Mouse (Mus musculus): ENCODE measurements around the gene Uqcrc1.

Uqcrc1 gene

DNA sequence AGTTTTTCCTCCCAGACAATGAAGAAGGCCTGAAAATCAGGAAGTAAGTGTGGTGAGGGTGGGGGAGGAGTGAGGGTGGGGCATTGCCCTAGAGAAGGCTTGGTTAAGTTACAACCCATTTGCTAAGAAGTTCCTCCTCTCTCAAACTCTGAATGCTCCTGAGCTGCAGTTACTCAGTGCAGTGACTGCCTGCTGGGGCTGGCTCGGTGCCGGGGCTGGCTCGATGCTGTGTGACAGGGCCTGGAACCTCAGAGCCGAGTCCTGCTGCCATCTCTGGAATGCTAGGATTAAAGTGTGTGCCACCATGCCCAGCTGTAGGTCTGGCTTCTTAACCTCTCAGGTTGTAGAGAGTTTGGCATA, 62.7 kb downstream of the Uqcrc1 start:
- CTCF ChIA-PET = interaction anchor here in 1 of 4 experiments (0.9 kb wide), 1 partner anchor 125 kb away, joined by 3 read pairs; no protein-coding TSS in a partner anchor
- POLR2A ChIA-PET = interaction anchor here in 1 of 4 experiments (1.9 kb wide), 1 partner anchor 96 kb away, joined by 4 read pairs; the partner anchor contains the start of gene Plxnb1

Measured in embryonic stem cell, embryonic (primary cell).